Mouse (Mus musculus) neural tube, embryonic 14.5 days (tissue): ENCODE measurements around the gene Rcan2. TPM values are rescaled to one million over a fixed set of nuclear protein-coding genes. Genes with fewer than 3 reads are reported as not detected.
"Not testable (repeated sequence)": the region's sequence is repeated elsewhere in the genome, so short reads cannot be mapped to it uniquely, and the experiment has no call there.

Experiments
- ATAC-seq: fragments of 200-750 bp; cut with Nextera tagmentation; 2 replicates; pipeline ENCODE4 v1.8.0; 2017; ENCODE audit warnings: low read depth, mild to moderate bottlenecking, moderate TSS enrichment, moderate library complexity
- H3K27ac ChIP-seq: fragments of 300-500 bp; sonication (generic); 2 replicates; pipeline ENCODE4 v1.5.1; 2014; ENCODE audit warnings: low read depth, mild to moderate bottlenecking, control low read depth, low read length, moderate library complexity, mixed read lengths
- H3K27me3 ChIP-seq: fragments of 300-500 bp; sonication (generic); 2 replicates; pipeline ENCODE4 v1.6.1; 2014; ENCODE audit warnings: low read length; ENCODE audit not compliant: control insufficient read depth, insufficient read depth
- H3K36me3 ChIP-seq: fragments of 300-500 bp; sonication (generic); 2 replicates; pipeline ENCODE4 v1.6.1; 2014; ENCODE audit warnings: low read length, mixed read lengths; ENCODE audit not compliant: control insufficient read depth, insufficient read depth
- H3K4me1 ChIP-seq: fragments of 300-500 bp; sonication (generic); 2 replicates; pipeline ENCODE4 v1.6.1; 2014; ENCODE audit warnings: low read length; ENCODE audit not compliant: control insufficient read depth, insufficient read depth
- H3K4me2 ChIP-seq: fragments of 300-500 bp; sonication (generic); 2 replicates; pipeline ENCODE4 v1.6.1; 2014; ENCODE audit warnings: mild to moderate bottlenecking, low read depth, low read length, control low read depth
- H3K4me3 ChIP-seq: fragments of 300-500 bp; sonication (generic); 2 replicates; pipeline ENCODE4 v1.5.1; 2014; ENCODE audit warnings: low read depth, low read length, control low read depth, mixed read lengths
- H3K9ac ChIP-seq: fragments of 300-500 bp; sonication (generic); replicated peaks from 2 replicates; pipeline ENCODE4 v1.6.1; 2014; ENCODE audit warnings: low read depth, mild to moderate bottlenecking, control low read depth, low read length, mixed read lengths
- H3K9me3 ChIP-seq: fragments of 300-500 bp; sonication (generic); 2 replicates; pipeline ENCODE4 v1.6.1; 2016; ENCODE audit warnings: low read length; ENCODE audit not compliant: control insufficient read depth
- WGBS: fragments of 180-500 bp; shearing (Covaris S2); extraction: QIAGEN DNeasy Blood & Tissue Kit; methylation state at CpG from one replicate; pipeline ENCODE4 v1.1.7; 2014; 5-methylcytosine and 5-hydroxymethylcytosine counted together
- polyA plus RNA-seq: library from polyadenylated mRNA; unstranded; fragments of >200 nt; fragmentation: Nextera tagmentation; extraction: Ambion mirVana; gene quantifications from 2 replicates; pipeline ENCODE4 v1.2.1, GENCODE M21; 2014

The Rcan2 gene
- polyA plus RNA-seq, 1 experiment from 2014 or later: 130 TPM

DNA sequence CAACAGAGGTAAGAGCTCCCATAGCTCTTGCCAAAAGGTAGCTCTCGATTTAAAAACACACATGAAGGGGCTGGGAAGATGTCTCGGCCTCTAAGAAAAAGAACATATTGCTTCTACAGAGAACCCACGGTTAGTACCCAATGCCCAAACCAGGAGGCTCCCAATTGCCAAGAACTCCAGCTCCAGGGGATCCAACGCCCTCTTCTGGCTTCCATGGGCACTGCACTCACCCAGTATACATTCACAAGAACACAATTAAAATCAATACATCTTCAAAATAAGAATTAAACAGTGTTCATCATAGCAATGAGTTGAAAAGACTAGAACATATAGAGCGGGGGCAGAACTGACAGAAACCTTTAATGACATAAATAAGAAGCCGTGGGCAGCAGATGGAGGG is 17.2 kb downstream of the Rcan2 start:
- Histone ChIP-seq H3K9ac (no peak overlapping the region), H3K27me3 (no peaks in the 10 kb centered on the region), H3K4me3 (no peak overlapping the region), H3K27ac (no peak overlapping the region), H3K4me2 (no peak overlapping the region), H3K36me3 (no peaks in the 10 kb centered on the region), H3K9me3 (no peaks in the 10 kb centered on the region), H3K4me1 (no peaks in the 10 kb centered on the region)
- no peak for ATAC-seq
- WGBS: 82% methylated on average over 6 of the region's 6 CpGs

DNA sequence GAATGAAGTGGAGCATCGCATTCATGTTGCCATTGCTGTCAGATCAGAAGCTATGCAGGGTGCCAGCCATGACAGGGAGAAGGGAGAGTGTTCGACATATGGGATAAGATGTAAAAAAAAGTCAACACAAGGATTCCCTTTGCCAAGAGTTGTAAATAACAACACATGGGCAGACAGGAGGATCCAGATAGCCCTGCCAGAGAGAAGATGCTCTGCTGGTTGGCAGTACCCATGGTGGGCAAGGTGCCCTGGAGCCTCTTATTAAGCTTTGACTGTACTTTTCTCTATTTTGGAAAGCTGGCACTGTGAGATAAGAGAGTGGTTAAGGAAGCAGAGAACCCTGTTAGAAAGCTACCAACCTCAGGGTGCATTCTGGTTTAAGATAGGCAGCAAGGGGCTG is 19.8 kb downstream of the Rcan2 start:
- no peak for ATAC-seq
- WGBS: 88% methylated on average over 2 of the region's 2 CpGs
- Histone ChIP-seq H3K36me3 (no peaks in the 10 kb centered on the region), H3K4me1 (no peaks in the 10 kb centered on the region), H3K4me2 (no peak overlapping the region), H3K27ac (no peak overlapping the region), H3K4me3 (no peak overlapping the region), H3K9ac (no peak overlapping the region), H3K27me3 (no peaks in the 10 kb centered on the region), H3K9me3 (no peaks in the 10 kb centered on the region)

DNA sequence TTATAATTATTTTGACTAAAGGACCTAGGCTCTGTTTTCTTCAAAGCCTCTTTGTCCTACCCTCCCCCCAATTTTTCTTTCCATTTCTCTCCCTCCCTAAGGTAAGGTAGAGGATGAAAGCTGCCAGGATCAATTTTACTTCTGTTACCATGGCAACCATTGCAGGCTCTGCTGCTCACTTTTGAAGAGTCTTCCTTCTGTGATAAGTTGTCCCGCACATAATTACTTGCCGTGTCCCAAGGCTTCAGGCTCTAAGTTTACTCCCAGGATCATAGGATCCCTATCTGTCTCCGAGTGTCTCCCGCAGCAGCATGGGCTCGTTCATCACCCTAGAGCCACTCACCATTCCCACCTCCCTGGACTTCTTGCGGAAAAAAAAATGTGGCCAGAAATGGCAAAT is 21.1 kb downstream of the Rcan2 start:
- no peak overlapping the region for H3K4me3 ChIP-seq
- 66% methylated on average over 6 of the region's 6 CpGs for WGBS
- H3K4me2 ChIP-seq: no peak overlapping the region

DNA sequence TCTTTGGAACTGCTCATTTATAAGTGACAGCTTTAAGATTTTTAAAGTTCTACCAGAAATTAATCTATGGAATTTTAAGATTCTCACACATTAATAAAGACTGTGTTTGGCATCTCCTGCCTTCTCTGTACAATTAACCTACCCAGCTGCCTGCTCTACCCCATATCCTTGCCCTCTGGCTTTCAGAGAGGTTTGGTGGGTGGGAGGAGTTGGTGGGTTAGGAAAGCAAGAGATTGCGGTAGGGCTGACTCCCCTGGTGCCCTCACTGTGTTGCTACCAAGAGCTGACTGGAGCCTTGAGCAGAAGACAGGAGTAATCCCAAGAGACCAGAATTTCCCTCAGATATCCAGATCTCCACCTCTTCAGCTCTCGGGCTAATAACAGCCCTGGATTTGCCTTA is 21.5 kb downstream of the Rcan2 start:
- ATAC-seq: no peak
- Histone ChIP-seq H3K9me3 (no peaks in the 10 kb centered on the region), H3K4me2 (no peak overlapping the region), H3K9ac (no peak overlapping the region), H3K4me3 (no peak overlapping the region), H3K36me3 (no peaks in the 10 kb centered on the region), H3K4me1 (no peaks in the 10 kb centered on the region), H3K27me3 (no peaks in the 10 kb centered on the region), H3K27ac (no peak overlapping the region)
- WGBS: 76% methylated on average over 2 of the region's 2 CpGs

More for the DNA sequence above, 21.1 kb downstream of the Rcan2 start:
- H3K4me1 ChIP-seq: no peaks in the 10 kb centered on the region
- no peaks in the 10 kb centered on the region for H3K9me3 ChIP-seq
- no peaks in the 10 kb centered on the region for H3K36me3 ChIP-seq
- no peak overlapping the region for H3K27ac ChIP-seq
- peak; percentile 74; the same call in 1 of the 2 replicates for ATAC-seq
- no peak overlapping the region for H3K9ac ChIP-seq
- no peaks in the 10 kb centered on the region for H3K27me3 ChIP-seq

DNA sequence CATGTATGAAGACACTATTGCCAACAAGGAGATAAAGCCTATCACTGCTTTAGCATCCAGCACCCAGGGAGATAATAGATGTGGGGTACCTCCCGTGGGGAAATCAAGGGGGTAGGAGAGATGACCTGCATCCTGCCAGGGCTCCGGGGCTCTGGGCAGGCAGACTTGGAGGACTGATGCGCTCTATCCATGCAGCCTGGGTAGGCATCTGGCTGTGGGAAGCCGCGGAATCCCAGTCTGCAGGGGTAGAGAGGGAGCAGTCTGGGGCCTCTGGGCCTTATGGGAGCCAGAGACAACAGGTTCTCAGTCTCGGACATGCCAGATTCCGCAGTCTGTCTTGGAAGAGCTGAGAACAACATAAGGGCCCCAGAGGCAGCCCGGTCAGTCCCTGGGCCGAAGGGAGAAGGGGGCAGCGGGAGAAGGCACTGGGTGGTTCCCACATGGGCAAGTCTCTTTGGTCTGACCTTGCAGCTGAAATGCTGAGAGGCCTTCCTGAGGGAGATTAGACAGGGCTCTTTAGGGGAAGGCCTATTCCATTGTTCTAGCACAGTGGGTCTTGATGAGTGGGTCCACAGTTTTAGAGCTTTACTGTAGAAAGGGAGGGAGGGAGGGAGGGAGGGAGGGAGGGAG is 23.7 kb downstream of the Rcan2 start:
- 76% methylated on average over 10 of the region's 10 CpGs for WGBS
- no peak overlapping the region for H3K4me2 ChIP-seq
- H3K4me1 ChIP-seq: no peaks in the 10 kb centered on the region
- H3K9ac ChIP-seq: no peak overlapping the region
- H3K4me3 ChIP-seq: no peak overlapping the region
- ATAC-seq: no peak
- H3K36me3 ChIP-seq: no peaks in the 10 kb centered on the region
- H3K27ac ChIP-seq: no peak overlapping the region
- H3K27me3 ChIP-seq: no peaks in the 10 kb centered on the region
- H3K9me3 ChIP-seq: no peaks in the 10 kb centered on the region

DNA sequence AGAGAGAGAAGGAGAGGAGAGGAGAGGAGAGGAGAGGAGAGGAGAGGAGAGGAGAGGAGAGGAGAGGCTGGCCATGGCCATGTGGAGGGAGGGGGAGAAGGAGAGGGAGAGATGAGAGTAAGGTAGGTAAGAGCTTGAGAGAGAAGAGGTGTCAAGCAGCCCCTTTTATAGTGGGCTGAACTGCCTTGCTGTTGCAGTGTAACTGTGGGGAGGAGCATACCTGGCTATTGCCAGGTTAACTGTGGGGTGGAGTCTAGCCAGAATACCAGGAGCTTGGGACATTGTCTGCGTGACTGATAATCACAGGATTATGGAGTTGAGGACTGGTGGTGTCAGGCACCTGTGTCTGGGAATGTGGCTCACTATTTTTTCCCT is 24.2 kb downstream of the Rcan2 start:
- not testable (repeated sequence) for H3K4me3 ChIP-seq, ATAC-seq

DNA sequence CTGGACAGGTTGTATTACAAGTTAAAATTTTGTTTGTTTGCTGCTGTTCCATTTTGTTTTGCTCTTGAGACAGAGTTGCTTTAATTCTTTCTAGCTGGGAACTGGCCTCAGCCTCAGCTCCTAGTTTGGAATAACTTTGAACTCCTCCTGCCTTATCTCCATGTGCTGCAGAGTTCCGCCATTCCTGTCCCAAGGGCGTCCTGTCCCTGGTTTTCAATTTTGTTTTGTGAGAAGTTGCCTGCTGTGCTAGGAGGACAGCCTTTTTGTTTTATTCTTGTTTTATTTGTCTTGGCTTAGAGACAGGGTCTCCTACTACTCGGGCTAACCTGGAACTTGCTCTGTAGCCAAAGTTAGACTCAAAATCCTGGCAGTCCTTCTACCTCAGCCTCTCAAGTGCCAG is 26.1 kb downstream of the Rcan2 start:
- Histone ChIP-seq H3K4me2 (no peak overlapping the region), H3K36me3 (no peaks in the 10 kb centered on the region), H3K4me1 (no peaks in the 10 kb centered on the region), H3K9ac (no peak overlapping the region), H3K27me3 (no peaks in the 10 kb centered on the region), H3K27ac (no peak overlapping the region), H3K9me3 (no peaks in the 10 kb centered on the region), H3K4me3 (no peak overlapping the region)
- ATAC-seq: no peak
- 64% methylated on average over 3 of the region's 3 CpGs for WGBS

More for the DNA sequence above, 24.2 kb downstream of the Rcan2 start:
- H3K9ac ChIP-seq, H3K9me3 ChIP-seq, H3K36me3 ChIP-seq, H3K4me2 ChIP-seq, H3K4me1 ChIP-seq, H3K27me3 ChIP-seq, H3K27ac ChIP-seq: not testable (repeated sequence)
- 67% methylated on average over 1 of the region's 1 CpGs for whole genome bisulfite sequencing

DNA sequence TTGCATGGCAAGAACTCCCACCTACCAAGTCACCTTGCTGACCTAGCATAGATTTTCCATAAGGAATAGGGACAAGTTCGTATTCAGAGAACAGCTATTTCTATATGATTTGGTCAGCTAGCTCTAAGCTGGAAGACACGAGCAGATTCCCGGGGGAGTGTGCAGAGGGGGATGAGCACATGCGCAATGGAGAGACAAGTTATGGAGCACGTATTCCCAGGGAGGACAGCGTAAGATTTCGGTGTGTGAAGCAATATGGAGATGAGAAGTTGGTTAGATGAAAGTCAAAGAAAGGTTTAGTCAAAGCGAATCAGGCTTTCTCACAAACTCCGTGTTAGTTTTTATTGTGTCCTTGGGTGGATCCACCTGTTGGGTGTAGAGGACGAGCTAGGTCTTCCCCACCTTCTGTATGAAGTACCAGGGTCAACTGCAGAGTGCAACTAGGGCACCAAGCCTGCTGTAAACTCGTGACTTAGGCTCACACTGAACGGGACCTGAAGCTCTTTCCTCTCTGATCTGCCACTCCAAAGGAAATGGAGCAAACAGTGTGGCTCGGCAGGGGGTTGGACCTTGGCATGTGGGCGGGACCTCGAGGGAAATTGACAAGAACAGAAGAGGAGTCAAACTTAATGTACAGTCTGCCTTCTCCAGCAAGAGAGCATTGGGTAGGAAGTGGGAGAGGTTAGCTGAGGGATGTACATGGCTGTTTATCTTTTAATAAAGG is 31.4 kb downstream of the Rcan2 start:
- Histone ChIP-seq H3K27ac (no peak overlapping the region), H3K4me1 (no peaks in the 10 kb centered on the region), H3K9me3 (no peaks in the 10 kb centered on the region), H3K9ac (no peak overlapping the region), H3K36me3 (no peaks in the 10 kb centered on the region), H3K4me3 (no peak overlapping the region), H3K4me2 (no peak overlapping the region), H3K27me3 (no peaks in the 10 kb centered on the region)
- no peak for ATAC-seq
- 78% methylated on average over 15 of the region's 15 CpGs for WGBS

DNA sequence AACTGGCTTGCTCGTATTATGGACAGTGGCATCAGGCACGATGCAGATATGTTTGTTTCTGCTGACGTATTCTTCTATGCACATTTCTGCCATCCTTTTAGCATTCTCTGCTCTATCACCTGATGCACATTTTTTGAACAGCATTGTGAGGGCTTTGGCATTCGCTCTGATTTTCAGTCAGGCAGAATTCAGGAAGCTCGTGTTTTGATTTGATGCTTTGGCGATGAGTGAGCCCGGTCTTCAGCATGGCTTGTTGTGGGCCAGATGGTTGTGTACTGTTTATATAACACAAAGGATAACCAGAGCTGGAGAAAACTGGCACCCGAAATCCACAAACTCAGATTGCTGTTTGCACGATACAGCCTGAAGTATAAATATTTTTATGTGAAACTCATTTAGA is 39.1 kb downstream of the Rcan2 start:
- H3K27ac ChIP-seq: no peak overlapping the region
- H3K4me3 ChIP-seq: no peak overlapping the region
- 90% methylated on average over 9 of the region's 9 CpGs for WGBS
- H3K4me1 ChIP-seq: no peaks in the 10 kb centered on the region
- H3K4me2 ChIP-seq: no peak overlapping the region
- ATAC-seq: no peak
- no peaks in the 10 kb centered on the region for H3K36me3 ChIP-seq
- no peak overlapping the region for H3K9ac ChIP-seq
- H3K9me3 ChIP-seq: no peaks in the 10 kb centered on the region
- H3K27me3 ChIP-seq: no peaks in the 10 kb centered on the region
